Mouse (Mus musculus): ENCODE data around the gene Tmem74b.

Tmem74b gene

GRCm38 (mm10) chr2:151742850-151743679 is 41.3 kb downstream of the Tmem74b start:
- DNase-seq: no peak

GRCm38 (mm10) chr2:151743845-151744244 is 42.0 kb downstream of the Tmem74b start, which contains the start of gene Psmf1:
Psmf1 (minus strand) TSS chr2:151744186.
- DNase-seq: no peak

- peak; percentile 75 for DNase-seq
Measured at GRCm38 (mm10) chr2:151747847-151748705, 46.3 kb downstream of the Tmem74b start.

- DNase-seq: no peak
Measured at GRCm38 (mm10) chr2:151751330-151751729, 49.5 kb downstream of the Tmem74b start.

- no peak for DNase-seq
Measured at GRCm38 (mm10) chr2:151756277-151757061, 54.7 kb downstream of the Tmem74b start.

- no peak for DNase-seq
Measured at GRCm38 (mm10) chr2:151757451-151757850, 55.6 kb downstream of the Tmem74b start.

GRCm38 (mm10) chr2:151758806-151759353 is 57.1 kb downstream of the Tmem74b start:
- DNase-seq: no peak
